Mouse (Mus musculus) bone marrow macrophage, adult 2 months (primary cell): Measurements from ENCODE around the gene Panx2. TPM values are rescaled to one million over a fixed set of nuclear protein-coding genes. Genes with fewer than 3 reads are reported as not detected.

ENCODE experiments used
- H3K27ac ChIP-seq: 2 replicates; pipeline ENCODE4 v1.5.1; 2012; ENCODE audit warnings: low read depth, low read length; ENCODE audit not compliant: insufficient read depth
- H3K4me1 ChIP-seq: 2 replicates; pipeline ENCODE4 v1.6.1; 2012; ENCODE audit warnings: low read length; ENCODE audit not compliant: control insufficient read depth, insufficient read depth
- H3K4me3 ChIP-seq: 2 replicates; pipeline ENCODE4 v1.5.1; 2012; ENCODE audit warnings: mild to moderate bottlenecking, low read length, moderate library complexity; ENCODE audit not compliant: insufficient read depth
- CTCF ChIP-seq: IDR thresholded peaks from 2 replicates; pipeline ENCODE4 v1.5.1; 2012; ENCODE audit warnings: low read depth, mild to moderate bottlenecking, low read length, moderate library complexity
- POLR2A ChIP-seq: IDR thresholded peaks from 2 replicates; pipeline ENCODE4 v1.6.1; 2012; ENCODE audit warnings: mild to moderate bottlenecking, low read depth, low read length, borderline replicate concordance
- polyA plus RNA-seq: library from polyadenylated mRNA; stranded (reverse); fragments of >200 nt; gene quantifications from 2 replicates; pipeline ENCODE4 v1.2.4, GENCODE M21; 2012; ENCODE audit not compliant: missing spikeins, insufficient read depth, insufficient read length

Gene Panx2
- not detected in 2 replicates for polyA plus RNA-seq

DNA sequence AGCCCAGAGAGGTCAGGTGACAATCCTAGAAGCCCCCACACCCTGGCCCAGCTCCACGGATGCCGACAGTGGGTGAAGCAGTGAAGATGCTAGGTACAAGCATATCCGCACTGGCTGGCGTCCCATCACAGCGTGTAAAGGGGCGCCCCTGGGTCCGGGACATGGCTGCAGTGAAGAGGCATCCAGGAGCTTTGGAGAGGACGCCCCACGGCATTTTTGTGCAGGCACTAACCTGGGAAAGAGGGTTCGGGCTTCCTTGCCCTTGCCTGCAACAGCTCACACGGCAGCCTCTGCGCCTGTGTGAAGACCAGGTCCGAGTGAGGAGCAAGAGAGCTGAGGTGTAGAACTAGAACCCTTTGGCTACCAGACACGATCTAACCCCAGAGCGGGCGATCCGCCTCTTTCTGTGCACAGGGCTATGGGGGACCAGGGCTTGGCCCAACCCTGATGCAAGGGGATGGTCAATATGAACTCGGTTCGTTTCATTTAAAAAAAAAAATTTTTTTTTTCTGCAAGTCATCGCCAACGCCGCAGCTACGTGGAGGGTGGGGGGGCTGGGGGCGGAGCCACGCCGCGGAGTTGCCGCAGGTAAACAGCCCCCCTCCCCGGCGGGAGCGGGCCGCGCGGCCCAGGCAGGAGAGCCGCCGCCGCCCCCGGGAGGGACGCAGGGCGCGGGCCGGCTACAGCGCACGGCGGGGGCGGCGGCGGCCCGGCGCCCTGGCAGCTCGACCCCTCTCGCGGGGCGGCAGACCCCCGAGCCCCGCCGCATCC, at the start of gene Panx2:
TSS of gene Panx2 (plus strand) at position 574 of the 771 bp plus-strand sequence.
- Histone ChIP-seq H3K27ac (no peak within 1 kb of the TSS), H3K4me1 (no peaks in the 10 kb centered on the region), H3K4me3 (peak within 1 kb of the TSS; percentile 20)
- no peak for TF ChIP-seq CTCF
- TF ChIP-seq POLR2A: no peak

DNA sequence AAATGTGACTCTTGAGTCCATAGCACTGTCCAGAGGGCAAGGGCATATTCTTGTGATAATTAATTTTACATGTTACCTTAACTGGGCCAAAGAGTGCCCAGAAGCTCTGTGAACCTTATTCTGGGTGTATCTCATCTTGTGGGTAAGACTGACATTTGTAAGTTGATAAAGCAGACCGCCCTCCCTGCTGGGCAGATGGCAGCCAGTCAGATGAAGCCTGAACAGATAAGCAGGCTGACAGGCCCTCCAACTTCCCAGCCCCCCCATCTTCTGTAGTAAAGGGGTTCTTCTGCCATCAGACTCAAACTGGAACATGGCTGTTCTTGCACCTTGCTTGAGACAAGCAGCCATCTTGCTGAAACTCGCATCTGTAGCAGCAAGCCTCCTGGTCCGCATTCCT, 42.8 kb upstream of the Panx2 start:
- no peak for TF ChIP-seq CTCF
- no peak for TF ChIP-seq POLR2A
- Histone ChIP-seq H3K27ac (no peak overlapping the region), H3K4me1 (no peaks in the 10 kb centered on the region), H3K4me3 (no peak overlapping the region)

DNA sequence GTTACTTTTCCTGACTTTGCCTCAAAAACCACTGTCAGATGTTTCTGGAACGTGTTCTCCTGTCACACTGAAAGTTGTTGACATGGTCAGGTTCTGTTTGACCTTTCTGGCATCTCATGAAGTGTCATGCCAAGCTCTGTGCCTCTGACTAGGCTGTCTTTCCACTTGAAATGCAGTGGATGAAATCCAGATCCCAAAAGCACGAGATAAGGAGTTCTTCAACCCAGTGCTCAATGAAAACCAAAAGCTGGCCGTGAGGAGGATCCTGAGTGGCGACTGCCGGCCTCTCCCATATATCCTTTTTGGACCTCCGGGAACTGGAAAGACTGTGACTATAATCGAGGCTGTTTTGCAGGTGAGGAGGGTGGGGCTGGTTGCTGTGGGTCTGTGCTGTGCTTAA, 39.4 kb upstream of the Panx2 start:
- no peaks in the 10 kb centered on the region for H3K4me1 ChIP-seq

DNA sequence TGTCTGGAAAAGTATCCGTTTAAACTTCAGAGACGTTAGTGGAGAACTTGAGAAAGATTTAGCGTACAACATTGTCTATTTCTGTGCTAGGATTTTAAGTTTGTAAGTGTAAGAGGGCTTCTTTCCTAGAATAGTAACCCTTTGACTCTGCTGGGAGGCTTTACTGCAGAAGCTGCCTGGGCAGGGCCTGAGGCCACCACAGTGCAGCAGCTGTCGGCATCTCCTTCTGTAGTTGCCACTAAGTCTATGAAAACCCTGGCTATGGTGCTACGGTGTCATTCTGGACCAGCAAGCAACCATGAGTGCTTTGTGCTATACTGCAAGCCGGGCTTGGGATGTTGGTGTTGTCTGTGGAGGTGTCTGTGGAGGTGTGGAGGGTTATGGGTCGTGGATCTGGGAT, 39.0 kb upstream of the Panx2 start:
- Histone ChIP-seq H3K4me1 (no peaks in the 10 kb centered on the region), H3K27ac (no peak overlapping the region), H3K4me3 (no peak overlapping the region)
- TF ChIP-seq POLR2A (no peak), CTCF (no peak)

More for the DNA sequence above, 39.4 kb upstream of the Panx2 start:
- TF ChIP-seq CTCF (no peak), POLR2A (no peak)
- H3K4me3 ChIP-seq: no peak overlapping the region
- H3K27ac ChIP-seq: no peak overlapping the region

DNA sequence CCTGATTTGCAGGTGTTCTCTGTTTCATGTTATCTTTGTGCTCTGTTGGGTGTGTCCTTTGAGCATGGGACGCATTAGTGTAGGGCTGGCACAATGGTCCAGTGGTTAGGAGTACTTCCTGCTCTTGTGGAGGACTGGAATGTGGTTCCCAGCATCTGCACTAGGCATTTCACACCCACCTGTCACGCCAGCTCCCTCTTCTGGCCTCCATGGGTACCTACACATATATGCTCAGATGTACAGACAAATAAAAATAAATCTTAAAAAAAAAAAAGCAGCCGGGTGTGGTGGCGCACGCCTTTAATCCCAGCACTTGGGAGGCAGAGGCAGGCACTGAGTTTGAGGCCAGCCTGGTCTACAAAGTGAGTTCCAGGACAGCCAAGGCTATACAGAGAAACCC, 15.2 kb upstream of the Panx2 start:
- Histone ChIP-seq H3K27ac (no peak overlapping the region), H3K4me1 (peaks cover 4% of the 10 kb centered on the region), H3K4me3 (no peak overlapping the region)
- no peak for TF ChIP-seq POLR2A
- no peak for TF ChIP-seq CTCF

DNA sequence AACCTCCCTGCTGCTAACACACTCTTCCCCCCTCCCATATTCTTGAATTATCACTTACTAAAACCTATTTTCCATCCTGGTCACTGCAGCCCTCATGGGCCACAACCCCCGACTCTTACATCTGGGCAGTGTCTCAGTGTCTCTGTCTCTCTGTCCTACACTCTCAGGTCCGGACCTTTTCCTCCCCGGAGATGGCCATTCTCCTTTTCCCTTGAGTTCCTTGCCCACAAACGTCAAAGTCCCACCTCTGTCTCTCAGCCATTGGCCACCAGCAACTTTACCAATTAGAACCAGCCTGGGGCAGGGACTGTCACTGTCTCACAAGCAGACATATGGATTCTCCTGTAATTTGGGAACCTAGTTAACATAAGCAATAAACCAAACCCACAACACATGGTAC, 13.2 kb upstream of the Panx2 start:
- no peak overlapping the region for H3K4me3 ChIP-seq
- H3K27ac ChIP-seq: no peak overlapping the region
- peaks cover 4% of the 10 kb centered on the region for H3K4me1 ChIP-seq
- TF ChIP-seq CTCF: no peak
- TF ChIP-seq POLR2A: no peak

DNA sequence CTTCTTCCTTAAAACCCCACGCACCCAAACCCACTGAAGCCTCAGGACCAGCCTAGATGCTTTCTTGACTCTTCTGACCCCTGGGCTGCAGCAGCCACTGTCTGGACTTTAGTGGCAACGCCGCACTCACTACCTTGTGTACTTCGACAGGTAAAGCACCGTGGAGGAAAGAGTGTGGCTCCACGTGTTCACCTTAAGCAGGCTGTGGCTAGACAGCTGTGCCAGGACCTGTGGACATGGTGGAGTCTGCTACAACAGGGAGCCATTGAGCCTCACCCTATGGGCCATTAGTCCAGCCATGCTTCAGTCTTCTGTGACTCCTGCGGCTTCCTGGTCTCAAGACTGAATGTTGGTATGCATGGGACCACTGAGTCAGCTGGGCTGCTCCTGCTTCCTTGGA, 4.9 kb upstream of the Panx2 start:
- Histone ChIP-seq H3K4me1 (no peaks in the 10 kb centered on the region), H3K4me3 (no peak overlapping the region), H3K27ac (no peak overlapping the region)
- no peak for TF ChIP-seq CTCF
- TF ChIP-seq POLR2A: no peak

DNA sequence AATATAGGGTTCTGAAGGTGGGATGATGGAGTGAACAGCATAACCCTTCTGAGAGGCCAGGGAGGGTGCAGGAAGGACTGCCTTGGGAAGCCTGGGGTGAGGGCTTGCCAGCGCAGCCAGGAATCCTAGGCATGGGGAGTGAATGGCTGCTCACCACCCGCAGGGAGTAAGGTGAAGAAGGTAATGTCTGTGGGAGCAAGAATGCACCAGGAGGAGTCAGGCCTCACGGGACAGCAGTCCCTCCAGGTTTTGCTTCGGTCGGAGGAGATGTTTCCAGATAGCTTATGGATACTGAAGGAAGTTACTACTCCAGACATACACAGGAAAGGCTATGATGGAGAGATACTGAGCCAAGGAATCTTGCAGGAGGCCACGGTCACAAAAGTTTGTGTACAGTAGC, 798 bp upstream of the Panx2 start:
- Histone ChIP-seq H3K4me3 (no peak overlapping the region), H3K4me1 (no peaks in the 10 kb centered on the region), H3K27ac (no peak overlapping the region)
- TF ChIP-seq CTCF: no peak
- no peak for TF ChIP-seq POLR2A

DNA sequence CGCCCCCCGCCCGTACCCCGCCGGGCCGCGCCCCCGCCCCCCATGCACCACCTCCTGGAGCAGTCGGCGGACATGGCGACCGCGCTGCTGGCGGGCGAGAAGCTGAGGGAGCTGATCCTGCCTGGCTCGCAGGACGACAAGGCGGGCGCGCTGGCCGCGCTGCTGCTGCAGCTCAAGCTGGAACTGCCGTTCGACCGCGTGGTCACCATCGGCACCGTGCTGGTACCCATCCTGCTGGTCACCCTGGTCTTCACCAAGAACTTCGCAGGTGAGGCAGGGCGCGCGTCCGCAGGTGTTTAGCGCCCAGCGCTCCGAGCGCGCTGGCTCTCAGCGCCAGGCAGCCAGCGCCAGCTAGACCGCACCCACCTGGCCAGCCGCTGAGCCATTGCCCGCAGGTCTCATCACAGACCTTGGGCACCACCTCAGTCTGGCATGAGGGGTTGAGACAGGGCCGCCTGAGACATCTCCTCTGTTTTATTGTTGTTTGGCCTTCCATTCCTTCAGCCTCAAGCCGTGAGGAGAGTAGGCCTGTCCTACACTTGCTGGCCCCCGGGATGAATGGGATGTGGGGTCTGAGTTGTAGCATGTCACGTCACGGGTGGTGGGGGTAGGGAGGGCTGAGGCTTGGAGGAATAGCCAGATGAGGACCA, 623 bp downstream of the Panx2 start:
- H3K4me3 ChIP-seq: peak overlapping the region; percentile 20
- no peaks in the 10 kb centered on the region for H3K4me1 ChIP-seq
- no peak overlapping the region for H3K27ac ChIP-seq
- no peak for TF ChIP-seq CTCF
- TF ChIP-seq POLR2A: no peak

DNA sequence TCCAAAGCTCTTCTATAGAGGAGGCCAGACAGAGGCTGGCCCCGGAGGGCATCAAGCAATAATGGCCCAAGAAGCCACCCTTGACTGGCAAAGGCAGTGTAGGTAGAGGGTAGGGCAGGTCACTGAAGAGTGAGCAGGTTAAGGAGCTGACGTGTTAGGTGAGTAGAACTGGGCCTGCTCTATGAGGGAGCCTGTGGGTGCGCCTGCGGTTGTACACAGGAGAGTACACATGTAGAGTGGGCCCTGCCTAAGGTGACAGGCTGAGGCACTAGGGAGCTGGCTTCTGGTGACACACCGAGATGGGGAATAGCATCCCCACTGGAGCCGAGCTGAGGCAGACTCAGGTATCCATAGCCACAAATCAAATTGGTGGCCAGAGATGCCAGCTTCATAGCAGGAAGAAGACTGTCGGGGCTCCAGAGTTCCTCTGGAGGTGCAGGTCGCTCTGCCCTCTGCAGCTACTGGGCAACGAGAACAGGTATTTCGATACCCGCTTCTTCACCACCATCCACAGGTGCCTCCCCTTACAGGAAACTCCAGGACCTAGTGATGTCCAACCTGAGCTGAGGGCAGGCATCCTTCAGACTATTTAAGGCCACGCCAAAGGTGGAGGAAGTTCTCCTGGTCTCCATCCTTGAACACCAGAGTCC, 1.4 kb downstream of the Panx2 start:
- Histone ChIP-seq H3K27ac (no peak overlapping the region), H3K4me3 (no peak overlapping the region), H3K4me1 (no peaks in the 10 kb centered on the region)
- TF ChIP-seq POLR2A: no peak
- no peak for TF ChIP-seq CTCF
